Mouse (Mus musculus) limb, embryonic 10.5 days (tissue): ENCODE measurements around the gene Hps3. TPM values are rescaled to one million over a fixed set of nuclear protein-coding genes. Genes with fewer than 3 reads are reported as not detected.
"Not testable (repeated sequence)": the region's sequence is repeated elsewhere in the genome, so short reads cannot be mapped to it uniquely, and the experiment has no call there.

ENCODE experiments used
- DNase-seq: peaks from one replicate; pipeline ENCODE4 v3.0.0-alpha.2; 2017; ENCODE audit warnings: low spot score
- H3K27ac ChIP-seq: fragments of 300-500 bp; sonication (generic); 2 replicates; pipeline ENCODE4 v1.5.1; 2016; ENCODE audit warnings: mild to moderate bottlenecking
- H3K27me3 ChIP-seq: fragments of 300-500 bp; sonication (generic); 2 replicates; pipeline ENCODE4 v1.6.1; 2016; ENCODE audit warnings: low read depth, mild to moderate bottlenecking; ENCODE audit not compliant: poor library complexity, severe bottlenecking
- H3K36me3 ChIP-seq: fragments of 300-500 bp; sonication (generic); 2 replicates; pipeline ENCODE4 v1.6.1; 2016; ENCODE audit warnings: mild to moderate bottlenecking, moderate library complexity
- H3K4me1 ChIP-seq: fragments of 300-500 bp; sonication (generic); 2 replicates; pipeline ENCODE4 v1.6.1; 2016
- H3K4me3 ChIP-seq: fragments of 300-500 bp; sonication (generic); 2 replicates; pipeline ENCODE4 v1.5.1; 2016; ENCODE audit warnings: mild to moderate bottlenecking, moderate library complexity
- H3K9me3 ChIP-seq: fragments of 300-500 bp; sonication (generic); replicated peaks from 2 replicates; pipeline ENCODE4 v1.6.1; 2016; ENCODE audit warnings: mild to moderate bottlenecking
- WGBS: fragments of 180-500 bp; shearing (Covaris S2); methylation state at CpG from one replicate; pipeline ENCODE4 v1.1.7; 2016; 5-methylcytosine and 5-hydroxymethylcytosine counted together
- polyA plus RNA-seq: library from polyadenylated mRNA; unstranded; fragments of >200 nt; fragmentation: Nextera tagmentation; extraction: Ambion mirVana; gene quantifications from 2 replicates; pipeline ENCODE4 v1.2.1, GENCODE M21; 2016

Gene Hps3
- polyA plus RNA-seq: 6.0 and 7.9 TPM in 2 replicates

DNA sequence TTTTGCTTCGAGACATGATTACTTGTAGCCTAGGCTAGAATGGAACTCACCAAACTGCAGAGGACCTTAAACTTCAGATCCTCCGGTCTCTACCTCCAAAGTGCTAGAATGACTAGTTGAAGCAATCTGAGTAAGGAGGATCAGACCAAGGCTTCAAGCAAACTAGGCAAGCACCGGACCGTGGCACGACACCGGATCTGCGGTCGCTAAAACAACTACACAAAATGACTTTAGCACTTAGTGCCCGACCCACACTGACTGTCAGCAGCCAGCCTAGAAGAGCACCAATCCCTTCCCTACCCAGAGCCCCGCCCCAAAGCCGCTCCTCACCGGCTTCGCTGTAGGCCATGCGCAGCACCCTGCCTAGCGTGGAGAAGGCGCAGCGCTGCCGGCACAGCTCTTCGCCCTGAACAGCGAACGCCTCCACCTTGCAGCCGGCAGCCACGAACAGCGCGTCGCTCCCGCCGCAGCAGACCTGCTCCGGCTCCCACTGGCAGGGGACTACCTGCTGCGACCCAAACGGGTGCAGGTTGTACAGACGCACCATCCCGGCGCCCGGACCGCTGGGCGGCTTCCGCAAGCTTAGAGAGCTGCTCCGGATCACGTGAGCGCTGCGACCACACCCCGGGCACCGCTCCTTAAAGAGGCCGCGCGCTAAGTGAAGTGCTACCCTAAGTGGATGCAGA, at the start of gene Hps3:
TSS of gene Hps3 (minus strand) at position 597 of the 686 bp plus-strand sequence.
- Histone ChIP-seq H3K4me1 (peaks cover 9% of the 10 kb centered on the region; the same call in 1 of the 2 replicates), H3K4me3 (peak within 1 kb of the TSS; percentile 82), H3K27ac (peak within 1 kb of the TSS; percentile 80), H3K36me3 (no peaks in the 10 kb centered on the region), H3K27me3 (no peaks in the 10 kb centered on the region), H3K9me3 (no peaks in the 10 kb centered on the region)
- WGBS: under 1% methylated on average over 47 of the region's 47 CpGs
- DNase-seq: peak; percentile 89

GRCm38 (mm10) chr3:20082161-20082560, 47.0 kb upstream of the Hps3 start:
- DNase-seq: no peak
- Histone ChIP-seq H3K4me3 (no peak overlapping the region), H3K4me1 (no peaks in the 10 kb centered on the region), H3K9me3 (no peaks in the 10 kb centered on the region), H3K36me3 (peaks cover 35% of the 10 kb centered on the region), H3K27ac (no peak overlapping the region), H3K27me3 (no peaks in the 10 kb centered on the region)
- 79% methylated on average over 3 of the region's 3 CpGs for WGBS

- Histone ChIP-seq H3K27ac (no peak overlapping the region), H3K4me3 (no peak overlapping the region), H3K4me1 (no peaks in the 10 kb centered on the region), H3K27me3 (no peaks in the 10 kb centered on the region), H3K9me3 (no peaks in the 10 kb centered on the region), H3K36me3 (peaks cover 34% of the 10 kb centered on the region)
- WGBS: 85% methylated on average over 11 of the region's 11 CpGs
- DNase-seq: no peak
Observed at GRCm38 (mm10) chr3:20076145-20077053, 41.3 kb upstream of the Hps3 start.

DNA sequence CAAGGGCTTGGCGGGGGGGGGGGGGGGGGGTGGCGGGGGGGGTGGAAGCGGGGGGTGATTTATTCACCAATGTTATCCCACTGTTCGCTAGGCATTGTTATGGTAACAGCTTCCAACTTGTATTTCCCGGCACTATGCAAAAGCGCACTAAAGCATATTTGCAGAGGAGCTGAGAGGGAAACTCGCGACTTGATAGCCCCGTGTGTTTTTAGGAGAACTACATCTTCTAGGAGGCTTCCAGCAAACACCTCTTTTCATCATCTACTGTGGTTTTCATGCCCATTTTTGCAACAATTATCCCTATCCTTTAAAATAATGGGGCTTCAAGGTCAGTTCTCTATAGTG, 23.1 kb upstream of the Hps3 start:
- Histone ChIP-seq H3K4me1 (peaks cover 4% of the 10 kb centered on the region), H3K27ac (peak overlapping the region; percentile 87), H3K9me3 (no peaks in the 10 kb centered on the region), H3K27me3 (no peaks in the 10 kb centered on the region), H3K36me3 (peaks cover 12% of the 10 kb centered on the region), H3K4me3 (peak overlapping the region; percentile 80)
- no peak for DNase-seq
- 0% methylated on average over 8 of the region's 9 CpGs for WGBS

GRCm38 (mm10) chr3:20057306-20058196, 22.4 kb upstream of the Hps3 start, which contains the start of gene Hltf:
Gene Hltf (plus strand): TSS chr3:20057811.
- H3K9me3 ChIP-seq: no peaks in the 10 kb centered on the region
- WGBS: under 1% methylated on average over 51 of the region's 54 CpGs
- H3K36me3 ChIP-seq: peaks cover 9% of the 10 kb centered on the region
- DNase-seq: peak; percentile 88
- peaks cover 4% of the 10 kb centered on the region for H3K4me1 ChIP-seq
- peak within 1 kb of the TSS; percentile 87 for H3K27ac ChIP-seq
- peak within 1 kb of the TSS; percentile 80 for H3K4me3 ChIP-seq
- no peaks in the 10 kb centered on the region for H3K27me3 ChIP-seq

DNA sequence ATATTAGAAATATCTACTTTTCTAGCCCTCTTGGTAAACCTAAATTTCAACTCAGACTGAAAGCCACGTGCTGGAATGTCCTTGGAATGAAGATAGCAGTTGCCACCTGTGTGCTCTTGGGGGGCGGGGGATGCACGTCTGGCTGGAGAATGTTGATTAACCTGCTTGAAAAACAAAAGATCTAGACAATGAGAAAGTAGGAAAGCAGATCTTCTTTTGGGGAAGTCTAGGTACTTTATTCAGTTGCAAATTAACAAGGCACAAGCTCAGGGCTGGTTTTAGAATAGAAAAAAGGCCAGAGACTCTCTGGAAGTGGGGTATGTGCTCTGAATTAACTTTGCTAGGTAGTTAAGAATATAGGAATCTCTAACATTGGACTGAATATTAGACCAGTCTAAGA, 9.6 kb upstream of the Hps3 start:
- not testable (repeated sequence) for H3K4me1 ChIP-seq, DNase-seq, H3K9me3 ChIP-seq, H3K36me3 ChIP-seq, H3K27ac ChIP-seq, H3K27me3 ChIP-seq, H3K4me3 ChIP-seq
- 85% methylated on average over 3 of the region's 3 CpGs for WGBS

GRCm38 (mm10) chr3:20041461-20041860, 6.3 kb upstream of the Hps3 start:
- 96% methylated on average over 7 of the region's 7 CpGs for WGBS
- H3K4me3 ChIP-seq, H3K9me3 ChIP-seq, H3K27ac ChIP-seq, H3K27me3 ChIP-seq, H3K36me3 ChIP-seq, H3K4me1 ChIP-seq, DNase-seq: not testable (repeated sequence)

DNA sequence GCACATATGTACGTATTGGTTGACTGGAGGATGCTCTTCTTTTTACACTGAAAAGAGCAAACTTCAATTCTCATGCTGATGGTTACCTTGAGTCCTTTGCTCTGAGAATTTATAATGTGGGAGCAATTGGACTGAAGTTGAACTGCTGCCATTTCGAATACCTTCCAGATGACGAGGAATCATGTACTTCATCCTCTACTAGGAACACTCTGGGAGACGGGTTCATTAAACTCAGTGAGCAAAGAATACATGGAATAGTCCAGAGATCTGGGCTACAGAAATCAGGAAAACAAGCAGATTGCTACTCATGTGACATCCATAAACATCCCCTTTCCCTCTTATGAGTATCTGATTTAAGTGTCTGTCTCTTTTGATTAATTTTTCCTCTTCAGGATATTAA, 954 bp upstream of the Hps3 start:
- Histone ChIP-seq H3K36me3 (no peaks in the 10 kb centered on the region), H3K27me3 (no peaks in the 10 kb centered on the region), H3K4me3 (no peak overlapping the region), H3K9me3 (no peaks in the 10 kb centered on the region), H3K27ac (no peak overlapping the region), H3K4me1 (peaks cover 9% of the 10 kb centered on the region; the same call in 1 of the 2 replicates)
- 85% methylated on average over 4 of the region's 4 CpGs for WGBS
- no peak for DNase-seq

DNA sequence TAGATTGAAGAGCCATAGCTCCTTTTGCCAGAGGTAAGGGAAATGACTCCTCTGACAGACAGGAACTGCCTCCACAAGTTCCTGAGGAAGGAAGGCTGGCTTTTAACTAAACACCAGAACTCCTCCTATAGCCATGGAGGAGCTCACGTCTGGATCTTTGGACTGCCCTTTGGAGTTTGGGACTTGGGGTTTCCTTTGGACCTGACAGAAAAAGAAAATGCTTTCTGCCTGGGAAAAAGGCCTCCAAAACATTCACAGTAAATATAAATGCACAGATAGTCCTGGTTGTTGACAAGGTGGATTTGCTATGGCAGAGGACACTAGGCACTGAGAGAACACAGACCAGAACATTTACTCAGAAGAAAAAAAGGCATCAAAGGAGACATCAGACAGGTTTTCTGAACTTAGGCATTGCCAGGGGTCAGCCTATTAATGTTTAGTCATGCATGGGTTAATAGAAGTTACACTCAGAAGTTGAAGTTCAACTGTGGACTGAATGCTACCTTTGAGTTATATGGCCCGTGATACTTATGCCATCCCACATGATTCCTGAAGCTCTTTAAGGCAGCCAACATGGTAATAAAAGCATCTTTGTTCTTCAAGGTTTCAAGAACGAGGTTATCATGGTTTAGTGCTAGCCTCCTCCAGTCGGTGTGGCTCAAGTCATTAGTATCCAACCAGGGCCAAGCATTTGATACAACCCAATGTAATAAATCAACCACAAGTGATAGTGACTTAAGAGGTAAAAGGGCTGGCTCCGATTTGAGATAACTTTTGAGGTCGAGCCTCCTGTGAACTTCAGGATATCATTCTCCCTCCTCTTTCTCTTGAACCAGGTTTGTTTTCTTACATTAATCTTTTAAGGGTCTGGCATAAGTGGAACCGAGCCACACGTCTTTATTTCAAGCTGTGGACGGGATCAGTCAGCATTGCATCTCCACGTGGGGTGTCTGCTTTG, 1.1 kb downstream of the Hps3 start:
- WGBS: 24% methylated on average over 10 of the region's 10 CpGs

DNA sequence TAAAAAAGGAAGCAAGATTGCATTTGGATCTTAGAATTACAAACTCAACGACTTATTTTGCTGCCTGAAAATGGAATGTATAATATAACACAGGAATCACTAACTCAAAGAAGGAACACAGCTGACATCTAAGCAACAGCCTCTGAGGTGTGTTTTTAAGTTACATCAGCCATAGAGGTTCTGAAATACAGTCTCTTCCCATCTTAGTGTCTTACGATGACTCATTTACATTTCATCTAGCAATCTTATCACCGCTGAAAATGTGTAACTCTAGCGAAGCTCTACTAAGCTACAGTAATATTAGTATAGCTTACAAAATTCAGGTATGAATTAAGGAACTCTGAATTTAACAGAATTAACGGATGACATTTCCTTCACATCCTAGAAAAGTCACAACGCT, 4.3 kb downstream of the Hps3 start:
- 96% methylated on average over 6 of the region's 6 CpGs for WGBS
- no peak overlapping the region for H3K4me3 ChIP-seq
- peaks cover 9% of the 10 kb centered on the region; the same call in 1 of the 2 replicates for H3K4me1 ChIP-seq
- no peaks in the 10 kb centered on the region for H3K27me3 ChIP-seq
- DNase-seq: no peak
- peaks cover 5% of the 10 kb centered on the region; the same call in 1 of the 2 replicates for H3K36me3 ChIP-seq
- H3K9me3 ChIP-seq: no peaks in the 10 kb centered on the region
- H3K27ac ChIP-seq: no peak overlapping the region

More for the DNA sequence above, 1.1 kb downstream of the Hps3 start:
- Histone ChIP-seq H3K9me3 (no peaks in the 10 kb centered on the region), H3K36me3 (no peaks in the 10 kb centered on the region), H3K4me3 (peak overlapping the region; percentile 82), H3K27ac (peak overlapping the region; percentile 80; the same call in 1 of the 2 replicates), H3K27me3 (no peaks in the 10 kb centered on the region), H3K4me1 (peaks cover 9% of the 10 kb centered on the region; the same call in 1 of the 2 replicates)
- DNase-seq: no peak

GRCm38 (mm10) chr3:20028640-20029039, 6.5 kb downstream of the Hps3 start:
- peaks cover 24% of the 10 kb centered on the region for H3K36me3 ChIP-seq
- 95% methylated on average over 3 of the region's 3 CpGs for WGBS
- H3K9me3 ChIP-seq: no peaks in the 10 kb centered on the region
- H3K4me3 ChIP-seq: no peak overlapping the region
- H3K27ac ChIP-seq: no peak overlapping the region
- no peak for DNase-seq
- H3K4me1 ChIP-seq: no peaks in the 10 kb centered on the region
- H3K27me3 ChIP-seq: no peaks in the 10 kb centered on the region
